Mouse (Mus musculus) neural tube, embryonic 15.5 days (tissue): ENCODE measurements at regions not wholly inside any gene's neighbourhood (a gene's known extent, or its start where the extent isn't known, plus 50 kb on each side); places are given as distances from the start of the nearest gene placed in this dataset.

ENCODE experiments used
- ATAC-seq: fragments of 200-750 bp; cut with Nextera tagmentation; 2 replicates; pipeline ENCODE4 v1.8.0; 2017; ENCODE audit warnings: mild to moderate bottlenecking, moderate TSS enrichment, moderate library complexity; ENCODE audit not compliant: low FRiP score
- H3K27ac ChIP-seq: fragments of 300-500 bp; sonication (generic); replicated peaks from 2 replicates; pipeline ENCODE4 v1.5.1; 2015; ENCODE audit warnings: mild to moderate bottlenecking, inconsistent platforms
- H3K27me3 ChIP-seq: fragments of 300-500 bp; sonication (generic); replicated peaks from 2 replicates; pipeline ENCODE4 v1.6.1; 2015; ENCODE audit warnings: inconsistent platforms
- H3K36me3 ChIP-seq: fragments of 300-500 bp; sonication (generic); 2 replicates; pipeline ENCODE4 v1.6.1; 2015; ENCODE audit warnings: inconsistent platforms
- H3K4me1 ChIP-seq: fragments of 300-500 bp; sonication (generic); 2 replicates; pipeline ENCODE4 v1.6.1; 2015; ENCODE audit warnings: inconsistent platforms
- H3K4me2 ChIP-seq: fragments of 300-500 bp; sonication (generic); 2 replicates; pipeline ENCODE4 v1.6.1; 2015; ENCODE audit warnings: inconsistent platforms, mild to moderate bottlenecking, moderate library complexity
- H3K4me3 ChIP-seq: fragments of 300-500 bp; sonication (generic); replicated peaks from 2 replicates; pipeline ENCODE4 v1.5.1; 2015; ENCODE audit warnings: mild to moderate bottlenecking, inconsistent platforms
- H3K9ac ChIP-seq: fragments of 300-500 bp; sonication (generic); replicated peaks from 2 replicates; pipeline ENCODE4 v1.6.1; 2015; ENCODE audit warnings: mild to moderate bottlenecking, inconsistent platforms
- H3K9me3 ChIP-seq: fragments of 300-500 bp; sonication (generic); replicated peaks from 2 replicates; pipeline ENCODE4 v1.6.1; 2016; ENCODE audit warnings: inconsistent platforms
- WGBS: fragments of 180-500 bp; shearing (Covaris S2); methylation state at CpG from one replicate; pipeline ENCODE4 v1.1.7; 2015; ENCODE audit warnings: mixed read lengths; 5-methylcytosine and 5-hydroxymethylcytosine counted together

GRCm38 (mm10) chr15:52961491-52961890 is 923.2 kb upstream of the Gm7489 start:
- 77% methylated on average over 3 of the region's 3 CpGs for WGBS
- no peak overlapping the region for H3K4me3 ChIP-seq
- H3K27me3 ChIP-seq: no peaks in the 10 kb centered on the region
- H3K9ac ChIP-seq: no peak overlapping the region
- H3K9me3 ChIP-seq: no peaks in the 10 kb centered on the region
- ATAC-seq: no peak
- H3K36me3 ChIP-seq: no peaks in the 10 kb centered on the region
- no peak overlapping the region for H3K4me2 ChIP-seq
- no peak overlapping the region for H3K27ac ChIP-seq
- H3K4me1 ChIP-seq: no peaks in the 10 kb centered on the region

GRCm38 (mm10) chr15:52963918-52964317 is 920.8 kb upstream of the Gm7489 start:
- Histone ChIP-seq H3K27me3 (no peaks in the 10 kb centered on the region), H3K4me1 (no peaks in the 10 kb centered on the region), H3K9ac (no peak overlapping the region), H3K4me2 (no peak overlapping the region), H3K4me3 (no peak overlapping the region), H3K36me3 (no peaks in the 10 kb centered on the region), H3K27ac (no peak overlapping the region), H3K9me3 (no peaks in the 10 kb centered on the region)
- 12% methylated on average over 2 of the region's 2 CpGs for WGBS
- no peak for ATAC-seq

GRCm38 (mm10) chr15:52964403-52964802 is 920.3 kb upstream of the Gm7489 start:
- Histone ChIP-seq H3K27ac (no peak overlapping the region), H3K9me3 (no peaks in the 10 kb centered on the region), H3K9ac (no peak overlapping the region), H3K4me2 (no peak overlapping the region), H3K27me3 (no peaks in the 10 kb centered on the region), H3K4me1 (no peaks in the 10 kb centered on the region), H3K4me3 (no peak overlapping the region), H3K36me3 (no peaks in the 10 kb centered on the region)
- no peak for ATAC-seq
- WGBS: 76% methylated on average over 1 of the region's 1 CpGs

- no peaks in the 10 kb centered on the region for H3K4me1 ChIP-seq
- no peak overlapping the region for H3K4me2 ChIP-seq
- H3K36me3 ChIP-seq: no peaks in the 10 kb centered on the region
- no peaks in the 10 kb centered on the region for H3K27me3 ChIP-seq
- ATAC-seq: no peak
- no peak overlapping the region for H3K4me3 ChIP-seq
- no peaks in the 10 kb centered on the region for H3K9me3 ChIP-seq
- H3K27ac ChIP-seq: no peak overlapping the region
- no peak overlapping the region for H3K9ac ChIP-seq
- 8% methylated on average over 4 of the region's 4 CpGs for WGBS
Observed at GRCm38 (mm10) chr15:52967801-52968235, 916.9 kb upstream of the Gm7489 start.

- Histone ChIP-seq H3K4me1 (no peaks in the 10 kb centered on the region), H3K27me3 (no peaks in the 10 kb centered on the region), H3K27ac (no peak overlapping the region), H3K4me2 (no peak overlapping the region), H3K4me3 (no peak overlapping the region), H3K9ac (no peak overlapping the region), H3K9me3 (no peaks in the 10 kb centered on the region), H3K36me3 (no peaks in the 10 kb centered on the region)
- WGBS: 84% methylated on average over 2 of the region's 2 CpGs
- no peak for ATAC-seq
Observed at GRCm38 (mm10) chr15:52982821-52983220, 901.9 kb upstream of the Gm7489 start.

- no peak for ATAC-seq
- H3K27ac ChIP-seq: no peak overlapping the region
- H3K9ac ChIP-seq: no peak overlapping the region
- no peak overlapping the region for H3K4me3 ChIP-seq
- H3K4me2 ChIP-seq: no peak overlapping the region
- H3K4me1 ChIP-seq: no peaks in the 10 kb centered on the region
- H3K27me3 ChIP-seq: no peaks in the 10 kb centered on the region
- no peaks in the 10 kb centered on the region for H3K36me3 ChIP-seq
- H3K9me3 ChIP-seq: no peaks in the 10 kb centered on the region
Observed at GRCm38 (mm10) chr15:52990580-52990979, 894.1 kb upstream of the Gm7489 start.

GRCm38 (mm10) chr15:52994351-52994750 is 890.4 kb upstream of the Gm7489 start:
- Histone ChIP-seq H3K9me3 (no peaks in the 10 kb centered on the region), H3K27me3 (no peaks in the 10 kb centered on the region), H3K4me3 (no peak overlapping the region), H3K4me1 (no peaks in the 10 kb centered on the region), H3K9ac (no peak overlapping the region), H3K27ac (no peak overlapping the region), H3K4me2 (no peak overlapping the region), H3K36me3 (no peaks in the 10 kb centered on the region)
- WGBS: 79% methylated on average over 1 of the region's 1 CpGs
- no peak for ATAC-seq

GRCm38 (mm10) chr15:52999200-52999599 is 885.5 kb upstream of the Gm7489 start:
- WGBS: 70% methylated on average over 2 of the region's 2 CpGs
- H3K36me3 ChIP-seq: no peaks in the 10 kb centered on the region

GRCm38 (mm10) chr15:52999776-53000175 is 884.9 kb upstream of the Gm7489 start:
- no peak for ATAC-seq
- Histone ChIP-seq H3K9me3 (no peaks in the 10 kb centered on the region), H3K27ac (no peak overlapping the region), H3K27me3 (no peaks in the 10 kb centered on the region), H3K4me3 (no peak overlapping the region), H3K9ac (no peak overlapping the region), H3K36me3 (no peaks in the 10 kb centered on the region), H3K4me2 (no peak overlapping the region), H3K4me1 (no peaks in the 10 kb centered on the region)
- WGBS: 84% methylated on average over 2 of the region's 2 CpGs

More at GRCm38 (mm10) chr15:52999200-52999599, 885.5 kb upstream of the Gm7489 start:
- H3K4me2 ChIP-seq: no peak overlapping the region
- H3K27ac ChIP-seq: no peak overlapping the region
- no peaks in the 10 kb centered on the region for H3K4me1 ChIP-seq
- no peak for ATAC-seq
- no peaks in the 10 kb centered on the region for H3K9me3 ChIP-seq
- H3K4me3 ChIP-seq: no peak overlapping the region
- H3K27me3 ChIP-seq: no peaks in the 10 kb centered on the region
- H3K9ac ChIP-seq: no peak overlapping the region

- H3K27ac ChIP-seq: no peak overlapping the region
- no peak overlapping the region for H3K4me2 ChIP-seq
- no peaks in the 10 kb centered on the region for H3K36me3 ChIP-seq
- H3K9me3 ChIP-seq: no peaks in the 10 kb centered on the region
- WGBS: 90% methylated on average over 3 of the region's 3 CpGs
- H3K4me1 ChIP-seq: no peaks in the 10 kb centered on the region
- no peak overlapping the region for H3K9ac ChIP-seq
- H3K4me3 ChIP-seq: no peak overlapping the region
- no peaks in the 10 kb centered on the region for H3K27me3 ChIP-seq
- no peak for ATAC-seq
Observed at GRCm38 (mm10) chr15:53001429-53001828, 883.3 kb upstream of the Gm7489 start.

- ATAC-seq: no peak
- WGBS: 89% methylated on average over 4 of the region's 4 CpGs
- H3K27me3 ChIP-seq: no peaks in the 10 kb centered on the region
Observed at GRCm38 (mm10) chr15:53001964-53002363, 882.7 kb upstream of the Gm7489 start.

GRCm38 (mm10) chr15:53004078-53004477 is 880.6 kb upstream of the Gm7489 start:
- no peak overlapping the region for H3K4me3 ChIP-seq
- H3K36me3 ChIP-seq: no peaks in the 10 kb centered on the region
- H3K4me1 ChIP-seq: no peaks in the 10 kb centered on the region
- H3K9me3 ChIP-seq: no peaks in the 10 kb centered on the region
- H3K9ac ChIP-seq: no peak overlapping the region
- no peak overlapping the region for H3K27ac ChIP-seq
- no peak overlapping the region for H3K4me2 ChIP-seq
- H3K27me3 ChIP-seq: no peaks in the 10 kb centered on the region
- ATAC-seq: no peak

More at GRCm38 (mm10) chr15:53001964-53002363, 882.7 kb upstream of the Gm7489 start:
- no peaks in the 10 kb centered on the region for H3K4me1 ChIP-seq
- no peak overlapping the region for H3K27ac ChIP-seq
- H3K4me2 ChIP-seq: no peak overlapping the region
- H3K4me3 ChIP-seq: no peak overlapping the region
- H3K9ac ChIP-seq: no peak overlapping the region
- no peaks in the 10 kb centered on the region for H3K36me3 ChIP-seq
- H3K9me3 ChIP-seq: no peaks in the 10 kb centered on the region

- Histone ChIP-seq H3K27me3 (no peaks in the 10 kb centered on the region), H3K4me2 (no peak overlapping the region), H3K36me3 (no peaks in the 10 kb centered on the region), H3K4me3 (no peak overlapping the region), H3K9me3 (no peaks in the 10 kb centered on the region), H3K4me1 (no peaks in the 10 kb centered on the region), H3K9ac (no peak overlapping the region), H3K27ac (no peak overlapping the region)
- no peak for ATAC-seq
- 73% methylated on average over 1 of the region's 1 CpGs for WGBS
Observed at GRCm38 (mm10) chr15:53006844-53007243, 877.9 kb upstream of the Gm7489 start.
